Mouse (Mus musculus) neural tube, embryonic 15.5 days (tissue): Measurements from ENCODE around the gene Efr3b. TPM values are rescaled to one million over a fixed set of nuclear protein-coding genes. Genes with fewer than 3 reads are reported as not detected.

Source experiments
- ATAC-seq: fragments of 200-750 bp; cut with Nextera tagmentation; 2 replicates; pipeline ENCODE4 v1.8.0; 2017; ENCODE audit warnings: mild to moderate bottlenecking, moderate TSS enrichment, moderate library complexity; ENCODE audit not compliant: low FRiP score
- H3K27ac ChIP-seq: fragments of 300-500 bp; sonication (generic); replicated peaks from 2 replicates; pipeline ENCODE4 v1.5.1; 2015; ENCODE audit warnings: mild to moderate bottlenecking, inconsistent platforms
- H3K27me3 ChIP-seq: fragments of 300-500 bp; sonication (generic); replicated peaks from 2 replicates; pipeline ENCODE4 v1.6.1; 2015; ENCODE audit warnings: inconsistent platforms
- H3K36me3 ChIP-seq: fragments of 300-500 bp; sonication (generic); 2 replicates; pipeline ENCODE4 v1.6.1; 2015; ENCODE audit warnings: inconsistent platforms
- H3K4me1 ChIP-seq: fragments of 300-500 bp; sonication (generic); 2 replicates; pipeline ENCODE4 v1.6.1; 2015; ENCODE audit warnings: inconsistent platforms
- H3K4me2 ChIP-seq: fragments of 300-500 bp; sonication (generic); 2 replicates; pipeline ENCODE4 v1.6.1; 2015; ENCODE audit warnings: inconsistent platforms, mild to moderate bottlenecking, moderate library complexity
- H3K4me3 ChIP-seq: fragments of 300-500 bp; sonication (generic); replicated peaks from 2 replicates; pipeline ENCODE4 v1.5.1; 2015; ENCODE audit warnings: mild to moderate bottlenecking, inconsistent platforms
- H3K9ac ChIP-seq: fragments of 300-500 bp; sonication (generic); replicated peaks from 2 replicates; pipeline ENCODE4 v1.6.1; 2015; ENCODE audit warnings: mild to moderate bottlenecking, inconsistent platforms
- H3K9me3 ChIP-seq: fragments of 300-500 bp; sonication (generic); replicated peaks from 2 replicates; pipeline ENCODE4 v1.6.1; 2016; ENCODE audit warnings: inconsistent platforms
- WGBS: fragments of 180-500 bp; shearing (Covaris S2); methylation state at CpG from one replicate; pipeline ENCODE4 v1.1.7; 2015; ENCODE audit warnings: mixed read lengths; 5-methylcytosine and 5-hydroxymethylcytosine counted together
- polyA plus RNA-seq: library from polyadenylated mRNA; unstranded; fragments of >200 nt; fragmentation: Nextera tagmentation; extraction: Ambion mirVana; gene quantifications from 2 replicates; pipeline ENCODE4 v1.2.1, GENCODE M21; 2015

Gene Efr3b
- polyA plus RNA-seq, 1 experiment from 2014 or later = 33.6 TPM

- no peak overlapping the region for H3K27ac ChIP-seq
- 84% methylated on average over 4 of the region's 4 CpGs for WGBS
Measured at GRCm38 (mm10) chr12:4029064-4029463, 9.7 kb downstream of the Efr3b start.

GRCm38 (mm10) chr12:4028516-4028915 lies 10.2 kb downstream of the Efr3b start:
- no peaks in the 10 kb centered on the region for H3K36me3 ChIP-seq
- H3K4me3 ChIP-seq = no peak overlapping the region
- H3K4me1 ChIP-seq = peaks cover 5% of the 10 kb centered on the region; the same call in 1 of the 2 replicates
- 84% methylated on average over 11 of the region's 11 CpGs for WGBS
- H3K27me3 ChIP-seq = no peaks in the 10 kb centered on the region
- ATAC-seq = no peak
- H3K9me3 ChIP-seq = no peaks in the 10 kb centered on the region
- H3K9ac ChIP-seq = no peak overlapping the region
- H3K4me2 ChIP-seq = no peak overlapping the region
- no peak overlapping the region for H3K27ac ChIP-seq

More at GRCm38 (mm10) chr12:4029064-4029463, 9.7 kb downstream of the Efr3b start:
- H3K4me2 ChIP-seq = no peak overlapping the region
- H3K9me3 ChIP-seq = no peaks in the 10 kb centered on the region
- H3K4me1 ChIP-seq = peaks cover 5% of the 10 kb centered on the region; the same call in 1 of the 2 replicates
- H3K9ac ChIP-seq = no peak overlapping the region
- no peaks in the 10 kb centered on the region for H3K36me3 ChIP-seq
- ATAC-seq = no peak
- no peaks in the 10 kb centered on the region for H3K27me3 ChIP-seq
- no peak overlapping the region for H3K4me3 ChIP-seq

DNA sequence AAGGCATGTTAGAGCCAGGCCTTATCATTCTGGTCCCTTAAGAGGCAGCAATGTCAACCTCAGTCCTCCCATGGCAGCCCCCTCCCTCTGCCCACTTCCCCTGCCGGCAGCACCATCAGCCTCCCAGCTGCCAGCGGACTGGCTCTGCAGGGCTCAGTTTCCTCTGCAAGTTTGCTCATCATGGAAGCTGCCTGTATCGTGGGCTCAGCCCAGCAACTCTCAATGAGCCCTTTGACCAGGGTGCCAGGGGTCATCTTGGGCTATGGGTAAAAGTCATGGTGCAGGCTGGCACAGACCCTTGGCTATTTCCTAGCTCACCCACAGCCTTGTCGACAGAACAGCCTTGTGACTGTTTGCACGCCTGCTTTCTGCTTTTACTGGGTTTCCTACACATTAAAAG lies 14.4 kb downstream of the Efr3b start:
- H3K27ac ChIP-seq = no peak overlapping the region
- H3K4me3 ChIP-seq = no peak overlapping the region
- no peaks in the 10 kb centered on the region for H3K27me3 ChIP-seq
- H3K9ac ChIP-seq = no peak overlapping the region
- 78% methylated on average over 5 of the region's 5 CpGs for WGBS
- H3K36me3 ChIP-seq = no peaks in the 10 kb centered on the region
- no peak overlapping the region for H3K4me2 ChIP-seq
- H3K9me3 ChIP-seq = no peaks in the 10 kb centered on the region
- ATAC-seq = no peak
- H3K4me1 ChIP-seq = peaks cover 10% of the 10 kb centered on the region

DNA sequence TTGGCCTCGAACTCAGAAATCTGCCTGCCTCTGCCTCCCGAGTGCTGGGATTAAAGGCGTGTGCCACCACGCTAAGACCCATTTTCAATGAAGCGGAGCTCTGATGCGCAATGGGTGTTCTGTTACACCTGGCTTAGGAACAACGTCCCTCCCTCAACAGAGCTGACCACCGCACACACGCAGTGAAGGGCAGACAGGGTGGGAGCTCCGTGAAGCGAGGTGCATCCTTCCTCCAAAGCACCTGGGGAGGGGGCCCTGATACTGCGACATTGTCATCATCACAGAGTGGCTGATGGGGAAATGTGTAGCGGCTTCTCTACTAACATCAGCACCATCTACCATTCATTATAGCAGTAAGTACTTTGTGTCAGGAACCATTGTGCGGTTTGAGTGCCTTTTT lies 15.2 kb downstream of the Efr3b start:
- H3K9ac ChIP-seq = no peak overlapping the region
- no peaks in the 10 kb centered on the region for H3K9me3 ChIP-seq
- H3K36me3 ChIP-seq = no peaks in the 10 kb centered on the region
- no peaks in the 10 kb centered on the region for H3K27me3 ChIP-seq
- no peak for ATAC-seq
- peaks cover 10% of the 10 kb centered on the region for H3K4me1 ChIP-seq
- H3K4me2 ChIP-seq = no peak overlapping the region
- 93% methylated on average over 14 of the region's 14 CpGs for WGBS
- H3K27ac ChIP-seq = no peak overlapping the region
- no peak overlapping the region for H3K4me3 ChIP-seq

DNA sequence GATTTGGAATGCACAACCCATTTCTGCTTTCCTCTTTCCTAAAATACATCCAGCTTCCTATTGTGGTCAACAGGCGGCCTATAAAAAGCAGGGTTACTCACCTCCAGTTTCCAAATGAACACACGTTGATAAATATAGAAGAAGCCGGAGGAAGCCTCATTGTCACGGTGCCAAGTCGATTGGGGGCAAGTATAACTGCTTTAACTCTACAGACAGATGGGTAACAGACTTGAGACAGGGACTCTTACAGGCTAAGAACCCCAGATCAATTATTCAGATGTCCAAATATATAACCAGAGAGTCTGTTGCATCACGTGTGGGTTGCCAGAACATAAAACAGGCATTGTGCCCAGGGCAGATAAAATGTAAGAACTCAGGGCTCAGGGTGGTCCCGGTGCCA lies 15.9 kb downstream of the Efr3b start:
- Histone ChIP-seq H3K4me3 (no peak overlapping the region), H3K27me3 (no peaks in the 10 kb centered on the region), H3K27ac (no peak overlapping the region), H3K4me1 (peaks cover 10% of the 10 kb centered on the region), H3K9me3 (no peaks in the 10 kb centered on the region), H3K4me2 (no peak overlapping the region), H3K36me3 (no peaks in the 10 kb centered on the region), H3K9ac (no peak overlapping the region)
- ATAC-seq = no peak
- 69% methylated on average over 7 of the region's 7 CpGs for WGBS

DNA sequence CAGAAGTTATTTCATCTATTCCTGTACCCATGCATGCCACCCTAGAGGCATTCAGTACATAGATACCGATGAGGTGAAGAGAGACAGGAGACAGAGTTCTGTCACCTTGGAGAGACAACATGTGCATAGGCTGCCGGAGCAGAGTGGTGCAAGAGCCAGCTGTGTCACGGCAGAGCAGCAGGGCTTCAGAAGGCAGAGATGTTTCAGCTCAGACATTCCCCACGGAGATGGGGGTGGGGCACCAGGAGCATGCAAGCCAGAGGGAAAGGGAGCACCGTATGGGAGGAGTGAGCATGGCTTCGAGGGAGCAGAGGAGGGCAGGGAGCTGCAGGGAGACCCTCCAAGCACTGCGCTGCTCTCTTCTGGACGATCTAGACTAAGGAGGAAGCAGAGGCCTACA lies 18.2 kb downstream of the Efr3b start:
- Histone ChIP-seq H3K4me2 (no peak overlapping the region), H3K4me3 (no peak overlapping the region)
- WGBS = 40% methylated on average over 8 of the region's 8 CpGs

GRCm38 (mm10) chr12:4016321-4016720 lies 22.4 kb downstream of the Efr3b start:
- 22% methylated on average over 7 of the region's 7 CpGs for WGBS
- no peak overlapping the region for H3K27ac ChIP-seq

More for the DNA sequence above, 18.2 kb downstream of the Efr3b start:
- Histone ChIP-seq H3K27ac (no peak overlapping the region), H3K9me3 (no peaks in the 10 kb centered on the region), H3K4me1 (peaks cover 12% of the 10 kb centered on the region), H3K9ac (no peak overlapping the region), H3K27me3 (no peaks in the 10 kb centered on the region), H3K36me3 (no peaks in the 10 kb centered on the region)
- ATAC-seq = no peak

DNA sequence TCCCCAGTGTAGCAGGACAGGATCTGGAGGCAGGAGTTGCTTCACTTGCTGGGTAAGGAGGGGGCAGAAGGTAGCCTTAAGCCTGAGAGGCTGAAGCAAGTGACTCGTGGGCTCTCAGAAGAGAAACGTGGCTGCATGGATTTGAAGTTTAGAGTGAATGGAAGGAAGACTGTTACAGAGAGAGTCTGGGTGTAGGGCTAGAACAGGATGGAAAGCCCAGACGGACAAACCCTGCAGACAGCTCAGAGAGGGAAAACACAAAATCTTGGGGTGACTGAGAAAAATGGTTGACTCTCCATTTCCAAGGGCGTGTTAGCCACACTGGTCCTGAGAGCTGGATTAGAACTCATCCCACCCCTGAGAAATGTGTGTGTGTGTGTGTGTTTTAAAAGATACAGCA lies 23.0 kb downstream of the Efr3b start:
- peaks cover 13% of the 10 kb centered on the region for H3K4me1 ChIP-seq
- no peak overlapping the region for H3K4me2 ChIP-seq
- no peak overlapping the region for H3K27ac ChIP-seq
- ATAC-seq = no peak
- no peaks in the 10 kb centered on the region for H3K27me3 ChIP-seq
- no peak overlapping the region for H3K9ac ChIP-seq
- no peaks in the 10 kb centered on the region for H3K9me3 ChIP-seq
- WGBS = 79% methylated on average over 4 of the region's 4 CpGs
- H3K4me3 ChIP-seq = no peak overlapping the region
- no peaks in the 10 kb centered on the region for H3K36me3 ChIP-seq

More at GRCm38 (mm10) chr12:4016321-4016720, 22.4 kb downstream of the Efr3b start:
- Histone ChIP-seq H3K9ac (no peak overlapping the region), H3K4me3 (no peak overlapping the region), H3K36me3 (no peaks in the 10 kb centered on the region), H3K9me3 (no peaks in the 10 kb centered on the region), H3K4me1 (peaks cover 13% of the 10 kb centered on the region), H3K4me2 (no peak overlapping the region), H3K27me3 (no peaks in the 10 kb centered on the region)
- ATAC-seq = no peak

DNA sequence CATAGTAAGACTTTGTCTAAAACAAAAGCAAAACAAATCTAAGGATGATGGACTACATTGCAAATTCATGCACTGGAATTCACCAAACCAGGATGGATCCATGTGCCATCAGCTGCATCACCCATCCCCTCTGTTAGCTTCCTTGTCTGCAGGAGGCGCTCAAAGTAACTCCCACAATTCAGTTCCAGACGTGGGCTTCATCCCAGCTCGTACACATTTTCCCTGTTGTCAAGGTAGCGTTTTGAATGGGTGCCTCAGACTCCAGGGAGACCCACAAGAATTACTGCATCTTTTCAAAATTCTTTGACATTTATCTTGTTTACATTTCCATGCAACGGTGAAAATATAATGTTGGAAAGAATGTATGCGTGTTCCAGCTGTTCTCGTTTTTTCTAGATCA lies 23.5 kb downstream of the Efr3b start:
- H3K36me3 ChIP-seq = no peaks in the 10 kb centered on the region
- H3K9me3 ChIP-seq = no peaks in the 10 kb centered on the region
- no peak overlapping the region for H3K9ac ChIP-seq
- no peak overlapping the region for H3K27ac ChIP-seq
- ATAC-seq = no peak
- H3K4me2 ChIP-seq = no peak overlapping the region
- no peak overlapping the region for H3K4me3 ChIP-seq
- peaks cover 8% of the 10 kb centered on the region; the same call in 1 of the 2 replicates for H3K4me1 ChIP-seq
- 66% methylated on average over 7 of the region's 7 CpGs for WGBS
- H3K27me3 ChIP-seq = no peaks in the 10 kb centered on the region

DNA sequence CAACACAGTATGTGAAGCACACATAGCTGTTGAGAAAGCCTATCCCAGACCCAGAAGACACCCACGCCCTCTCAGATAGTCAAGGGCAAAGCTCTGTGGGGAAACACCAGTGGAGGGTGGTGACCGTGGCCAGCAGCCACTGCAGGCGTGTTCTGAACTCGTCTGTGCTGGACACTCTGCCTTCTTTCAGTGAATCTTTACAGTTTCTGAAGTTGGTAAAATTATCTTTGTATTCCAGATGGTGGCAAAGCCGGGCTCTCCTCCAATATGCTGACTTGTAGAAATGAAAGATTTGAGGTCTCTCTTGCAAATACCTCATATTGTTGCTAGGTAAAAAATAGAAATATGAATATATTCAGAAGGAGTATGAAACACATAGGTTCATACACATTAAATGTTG lies 27.0 kb downstream of the Efr3b start:
- Histone ChIP-seq H3K9me3 (no peaks in the 10 kb centered on the region), H3K9ac (no peak overlapping the region), H3K27ac (no peak overlapping the region), H3K4me2 (no peak overlapping the region), H3K4me1 (peaks cover 32% of the 10 kb centered on the region), H3K4me3 (no peak overlapping the region), H3K36me3 (no peaks in the 10 kb centered on the region), H3K27me3 (no peaks in the 10 kb centered on the region)
- 94% methylated on average over 5 of the region's 5 CpGs for WGBS
- no peak for ATAC-seq

GRCm38 (mm10) chr12:4011301-4011700 lies 27.4 kb downstream of the Efr3b start:
- Histone ChIP-seq H3K9ac (no peak overlapping the region), H3K27ac (no peak overlapping the region), H3K4me3 (no peak overlapping the region), H3K9me3 (no peaks in the 10 kb centered on the region), H3K4me2 (no peak overlapping the region), H3K27me3 (no peaks in the 10 kb centered on the region), H3K36me3 (no peaks in the 10 kb centered on the region), H3K4me1 (peaks cover 35% of the 10 kb centered on the region)
- 86% methylated on average over 4 of the region's 4 CpGs for WGBS
- no peak for ATAC-seq

DNA sequence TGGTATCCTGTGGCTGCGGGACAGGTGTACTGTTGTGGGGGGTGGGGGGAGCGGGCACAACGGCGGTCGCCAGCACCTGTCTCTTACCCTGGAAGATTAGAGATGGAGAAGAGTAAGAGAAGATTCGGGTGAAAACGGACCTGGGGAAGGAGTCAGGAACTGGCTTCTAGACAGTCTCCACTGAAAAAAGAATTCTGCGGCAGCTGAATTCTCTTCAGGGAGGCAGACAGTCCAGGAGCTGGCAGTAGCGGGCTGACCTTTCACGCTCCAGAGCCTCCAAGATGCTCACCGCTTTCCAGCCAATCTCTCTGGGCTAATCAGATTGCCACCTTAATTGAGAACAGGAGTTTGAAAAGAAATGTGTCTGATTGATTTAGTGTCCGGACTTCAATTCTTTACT lies 30.0 kb downstream of the Efr3b start:
- Histone ChIP-seq H3K4me2 (no peak overlapping the region), H3K4me3 (no peak overlapping the region), H3K4me1 (peaks cover 32% of the 10 kb centered on the region), H3K36me3 (no peaks in the 10 kb centered on the region), H3K9ac (no peak overlapping the region), H3K9me3 (no peaks in the 10 kb centered on the region), H3K27me3 (no peaks in the 10 kb centered on the region), H3K27ac (peak overlapping the region; percentile 49)
- 54% methylated on average over 12 of the region's 12 CpGs for WGBS
- ATAC-seq = 0 out of 2 replicates have a peak, but pooled peaks have one; percentile 49

DNA sequence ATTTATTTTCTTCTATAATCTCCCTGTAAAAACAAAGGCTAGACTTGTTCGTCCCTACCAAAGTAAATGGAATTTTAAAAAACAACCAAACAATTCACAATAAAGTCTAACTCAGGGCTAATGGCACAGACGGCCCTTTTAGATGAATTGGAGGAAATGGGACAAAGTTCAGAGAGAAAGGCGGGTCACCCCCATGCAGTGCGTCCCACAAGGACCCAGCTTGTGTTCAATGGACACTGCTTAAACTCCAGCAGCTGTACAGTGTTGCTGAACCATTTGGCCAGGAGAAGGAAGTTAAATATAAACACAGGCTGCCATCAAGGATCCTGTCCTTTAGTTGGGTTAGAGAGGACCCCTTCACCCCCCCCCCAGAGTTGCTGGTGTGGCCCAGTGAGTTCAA lies 30.9 kb downstream of the Efr3b start:
- Histone ChIP-seq H3K9me3 (no peaks in the 10 kb centered on the region), H3K4me2 (no peak overlapping the region), H3K4me3 (no peak overlapping the region), H3K36me3 (no peaks in the 10 kb centered on the region), H3K27ac (peak overlapping the region; percentile 70; the same call in 1 of the 2 replicates), H3K9ac (no peak overlapping the region), H3K27me3 (no peaks in the 10 kb centered on the region), H3K4me1 (peaks cover 32% of the 10 kb centered on the region)
- WGBS = 49% methylated on average over 4 of the region's 4 CpGs
- ATAC-seq = no peak
